Mouse (Mus musculus) myocyte (in vitro differentiated cells): ENCODE results near the gene Gpm6b.

Source experiments
- E2F4 ChIP-seq: IDR thresholded peaks from one replicate; pipeline ENCODE4 v1.6.1; 2011; ENCODE audit warnings: mild to moderate bottlenecking, control low read depth, moderate library complexity; ENCODE audit not compliant: insufficient read depth
- MAX ChIP-seq: IDR thresholded peaks from one replicate; pipeline ENCODE4 v1.6.1; 2011; ENCODE audit warnings: low read depth, mild to moderate bottlenecking, control low read depth
- MYOD1 ChIP-seq, 3 experiments: IDR thresholded peaks; one replicate each; pipeline ENCODE4 v1.6.1; 2011; ENCODE audit warnings: control low read depth in 2 of 3, low read depth in 2 of 3, mild to moderate bottlenecking in 2 of 3, moderate library complexity in 1 of 3; ENCODE audit not compliant: insufficient read length in 2 of 3, control insufficient read depth in 1 of 3
- MYOG ChIP-seq, 3 experiments: IDR thresholded peaks; one replicate each; pipeline ENCODE4 v1.6.1; 2011; ENCODE audit warnings: control low read depth in 2 of 3, low read depth in 2 of 3, mild to moderate bottlenecking in 2 of 3; ENCODE audit not compliant: insufficient read length in 2 of 3, control insufficient read depth in 1 of 3, insufficient read depth in 1 of 3
- POLR2A ChIP-seq: IDR thresholded peaks from one replicate; pipeline ENCODE4 v1.6.1; 2011; ENCODE audit warnings: low read depth, mild to moderate bottlenecking, control low read depth, moderate library complexity; ENCODE audit not compliant: insufficient read length
- POLR2AphosphoS2 ChIP-seq: IDR thresholded peaks from one replicate; pipeline ENCODE4 v1.6.1; 2011; ENCODE audit warnings: low read depth, control low read depth; ENCODE audit not compliant: insufficient read length
- SRF ChIP-seq: IDR thresholded peaks from one replicate; pipeline ENCODE4 v1.6.1; 2011; ENCODE audit warnings: low read depth; ENCODE audit not compliant: control insufficient read depth, insufficient read length
- TCF12 ChIP-seq: IDR thresholded peaks from one replicate; pipeline ENCODE4 v1.6.1; 2011; ENCODE audit warnings: mild to moderate bottlenecking, control low read depth; ENCODE audit not compliant: poor library complexity, insufficient read depth, severe bottlenecking
- TCF3 ChIP-seq: IDR thresholded peaks from one replicate; pipeline ENCODE4 v1.6.1; 2011; ENCODE audit warnings: low read depth, control low read depth; ENCODE audit not compliant: insufficient read length
- USF1 ChIP-seq: IDR thresholded peaks from one replicate; pipeline ENCODE4 v1.6.1; 2011; ENCODE audit warnings: low read depth, mild to moderate bottlenecking, control low read depth, moderate library complexity

DNA sequence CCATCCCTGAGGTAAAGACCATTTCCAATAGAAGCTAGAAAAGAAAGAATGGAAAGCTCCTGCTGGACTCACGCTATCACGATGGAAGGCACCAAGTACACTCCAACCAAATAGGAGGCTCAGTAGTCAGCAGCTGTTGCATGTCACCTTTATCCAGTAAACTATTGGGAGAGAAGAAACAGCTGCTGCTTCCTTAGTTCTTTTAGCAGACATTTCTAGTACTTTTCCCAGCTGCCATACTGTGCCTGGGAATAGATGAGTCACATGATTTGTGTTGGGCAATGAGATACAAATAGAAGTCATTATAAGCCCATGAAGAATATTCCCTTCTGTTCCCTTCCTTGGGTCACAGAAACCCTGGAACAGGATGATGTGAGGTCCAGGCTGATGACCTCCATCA lies 40.4 kb upstream of the Gpm6b start:
- TF ChIP-seq POLR2A (no peak), TCF12 (no peak), MYOD1 (IDR thresholded peaks at IDR 0.05; ENCODE audit: control insufficient read depth in 1 of 3, insufficient read length in 2 of 3, low read depth in 2 of 3) (peak in 1 of 3 experiments; percentile 19), USF1 (no peak), MYOG (IDR thresholded peaks at IDR 0.05; ENCODE audit: control insufficient read depth in 1 of 3, insufficient read depth in 1 of 3, insufficient read length in 2 of 3, low read depth in 2 of 3) (peak in 1 of 3 experiments; percentile 56), MAX (no peak), POLR2AphosphoS2 (no peak), E2F4 (no peak), SRF (no peak), TCF3 (no peak)
